Mouse (Mus musculus) liver, adult (tissue): ENCODE data around the gene Map3k21.

Source experiments
- GATA4 ChIP-seq: IDR thresholded peaks from 2 replicates; pipeline ENCODE4 v1.6.1; 2014; ENCODE audit warnings: mild to moderate bottlenecking, low read length; ENCODE audit not compliant: insufficient replicate concordance

Map3k21 gene

DNA sequence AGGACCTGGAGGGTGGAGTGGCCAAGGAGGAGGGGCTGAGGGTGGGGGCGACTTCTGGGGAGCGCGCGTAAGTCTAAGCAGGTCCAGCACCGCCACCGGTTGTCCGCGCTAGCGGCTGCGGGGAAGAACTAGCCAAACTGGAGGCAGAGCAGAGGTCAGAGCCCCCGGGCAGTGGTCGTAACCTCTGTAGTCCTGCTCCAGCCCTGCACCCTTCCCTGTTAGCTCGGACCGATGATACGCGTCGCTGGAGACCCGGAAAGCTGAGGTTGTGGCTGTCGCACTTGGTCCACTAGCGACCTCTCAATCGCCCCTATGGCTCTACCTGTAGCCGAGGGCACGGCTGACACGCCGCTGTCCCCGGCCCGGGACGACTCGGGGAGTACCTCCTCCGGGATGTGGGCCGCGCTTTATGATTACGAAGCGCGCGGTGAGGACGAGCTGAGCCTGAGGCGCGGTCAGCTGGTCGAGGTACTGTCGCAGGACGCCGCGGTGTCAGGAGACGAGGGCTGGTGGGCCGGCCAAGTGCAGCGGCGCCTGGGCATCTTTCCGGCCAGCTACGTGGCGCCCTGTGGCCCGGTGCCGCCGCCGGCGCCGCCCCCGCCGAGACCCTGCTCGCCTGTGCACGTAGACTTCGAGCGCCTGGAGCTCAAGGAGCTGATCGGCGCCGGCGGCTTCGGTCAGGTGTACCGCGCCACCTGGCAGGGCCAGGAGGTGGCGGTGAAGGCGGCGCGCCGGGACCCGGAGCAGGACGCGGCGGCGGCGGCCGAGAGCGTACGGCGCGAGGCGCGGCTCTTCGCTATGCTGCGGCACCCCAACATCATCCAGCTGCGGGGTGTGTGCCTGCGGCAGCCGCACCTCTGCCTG, at the start of gene Map3k21:
Gene Map3k21, plus strand, starts transcription at position 86 of the 864 bp plus-strand sequence.
- no peak for TF ChIP-seq GATA4

GRCm38 (mm10) chr8:125866125-125866524, 44.1 kb upstream of the Map3k21 start:
- no peak for TF ChIP-seq GATA4

GRCm38 (mm10) chr8:125868552-125868951, 41.7 kb upstream of the Map3k21 start:
- no peak for TF ChIP-seq GATA4

DNA sequence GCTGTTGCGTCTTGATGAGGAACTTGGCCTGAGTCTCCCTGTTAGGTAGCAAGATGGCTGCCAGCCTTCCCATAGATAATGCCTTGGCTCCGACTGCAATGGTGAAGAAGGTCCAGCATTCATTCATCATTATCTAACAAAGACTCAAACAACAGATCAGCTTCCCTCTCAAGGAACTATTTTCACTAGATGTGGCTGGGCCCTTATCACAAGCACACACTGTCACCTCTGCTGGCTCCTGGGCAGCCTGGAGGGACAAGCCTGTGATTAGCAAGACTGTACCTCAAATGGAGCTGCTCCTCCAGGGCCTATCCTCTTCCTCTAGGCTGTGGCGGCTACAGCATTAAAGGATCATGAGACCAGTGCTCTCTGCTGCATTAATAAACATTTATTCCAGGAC, 40.5 kb upstream of the Map3k21 start:
- TF ChIP-seq GATA4, result no peak

GRCm38 (mm10) chr8:125870179-125870702, 40.0 kb upstream of the Map3k21 start:
- 0 out of 2 replicates have a peak, but pooled peaks have one; percentile 33 for TF ChIP-seq GATA4

DNA sequence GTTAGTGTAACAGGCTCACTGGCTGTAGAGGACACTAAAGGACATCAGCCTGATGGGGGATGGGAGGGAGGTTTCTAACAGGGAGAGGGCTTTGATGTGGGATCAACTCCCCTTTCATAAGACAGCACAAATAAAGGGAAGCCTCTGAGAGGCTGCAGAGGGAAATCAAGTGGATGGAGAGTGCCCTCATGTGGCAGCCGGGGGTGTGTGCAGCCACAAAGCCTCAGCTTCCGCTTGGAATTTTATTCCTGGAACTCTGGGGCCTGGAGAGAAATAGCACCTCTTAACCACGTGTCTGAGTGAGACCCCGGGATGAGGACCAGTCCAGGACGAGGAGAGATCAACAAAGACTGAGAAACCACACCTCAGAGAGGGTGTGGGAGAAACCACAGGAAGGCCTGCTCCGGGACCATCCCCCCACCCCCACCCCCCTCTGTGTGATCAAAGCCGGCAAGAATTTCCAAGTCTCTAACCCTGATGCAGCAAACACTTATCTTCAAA, 39.4 kb upstream of the Map3k21 start:
- TF ChIP-seq GATA4, result no peak

- no peak for TF ChIP-seq GATA4
Measured at GRCm38 (mm10) chr8:125872501-125873249, 37.6 kb upstream of the Map3k21 start.

- TF ChIP-seq GATA4, result no peak
Measured at GRCm38 (mm10) chr8:125873250-125873534, 37.1 kb upstream of the Map3k21 start.

- no peak for TF ChIP-seq GATA4
Measured at GRCm38 (mm10) chr8:125880447-125880846, 29.8 kb upstream of the Map3k21 start.

- no peak for TF ChIP-seq GATA4
Measured at GRCm38 (mm10) chr8:125887549-125887948, 22.7 kb upstream of the Map3k21 start.

- TF ChIP-seq GATA4, result no peak
Measured at GRCm38 (mm10) chr8:125889920-125890319, 20.3 kb upstream of the Map3k21 start.

DNA sequence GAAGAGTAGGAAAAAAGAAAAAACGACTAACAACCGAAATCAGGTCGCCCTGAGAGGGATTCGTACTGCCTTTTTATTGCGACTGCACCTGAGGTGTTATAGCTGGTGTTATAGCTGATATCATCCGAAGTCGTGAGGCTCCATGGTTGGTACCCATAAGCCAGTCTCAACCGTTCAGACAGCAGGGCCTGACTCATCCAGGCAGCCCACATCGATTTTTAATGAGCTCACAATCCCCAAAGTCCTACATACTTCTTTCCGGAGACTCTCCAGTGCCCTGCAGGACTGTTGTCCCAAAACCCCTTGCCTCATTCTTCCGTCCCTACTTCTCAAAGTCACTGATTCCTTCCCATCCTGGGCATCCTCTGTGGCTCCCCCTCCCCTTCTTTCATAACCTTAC, 12.9 kb upstream of the Map3k21 start:
- no peak for TF ChIP-seq GATA4

DNA sequence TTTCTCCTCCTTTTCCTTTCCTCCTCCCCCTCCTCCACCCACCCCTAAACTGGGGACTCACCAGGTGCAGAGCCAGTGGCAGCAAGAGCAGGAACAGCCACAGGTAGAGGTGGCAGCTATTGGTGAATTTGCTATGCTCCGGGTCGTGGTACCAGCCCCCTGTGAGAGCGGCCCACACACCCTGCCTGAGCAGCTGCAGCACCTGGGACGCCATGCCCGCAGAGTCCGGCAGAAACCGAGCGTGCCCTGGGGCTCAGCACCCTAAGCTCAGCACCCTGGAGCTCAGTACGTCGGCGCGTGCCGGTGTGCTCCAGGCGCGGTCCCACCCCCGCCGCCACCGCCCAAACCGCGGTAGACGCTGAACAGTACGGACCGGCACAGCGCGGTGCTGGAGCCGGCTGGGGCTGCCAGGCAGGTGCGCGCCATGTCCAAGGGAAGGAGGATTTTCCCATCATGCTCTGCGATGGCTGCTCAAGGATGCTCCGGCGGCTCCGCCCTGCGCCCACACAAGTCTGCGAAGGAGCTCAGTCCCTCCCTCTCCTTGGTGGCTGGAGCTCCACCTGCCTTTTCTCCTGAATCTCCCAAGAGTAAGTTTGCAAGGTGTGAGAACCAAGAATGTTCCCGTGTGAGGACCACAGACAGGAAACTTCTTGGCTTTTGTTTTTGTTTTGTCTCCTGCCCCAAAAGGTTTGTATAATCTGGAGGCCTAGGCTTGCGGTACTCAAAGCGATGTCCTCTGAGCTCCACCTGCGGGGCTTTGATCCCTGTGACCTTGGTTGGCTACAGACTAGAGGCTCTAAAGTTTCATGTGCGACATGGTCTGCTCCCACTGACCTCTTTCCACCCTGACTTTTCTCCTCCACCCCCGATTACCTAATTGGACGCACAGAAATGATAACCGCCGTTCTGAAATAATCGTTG, 12.1 kb upstream of the Map3k21 start, which contains the start of gene Pcnx2:
Gene Pcnx2, minus strand, starts transcription at position 450 of the 921 bp plus-strand sequence.
- TF ChIP-seq GATA4, result no peak

GRCm38 (mm10) chr8:125898899-125899298, 11.4 kb upstream of the Map3k21 start:
- no peak for TF ChIP-seq GATA4

- no peak for TF ChIP-seq GATA4
Measured at GRCm38 (mm10) chr8:125901167-125901566, 9.1 kb upstream of the Map3k21 start.
